Mouse (Mus musculus): ENCODE measurements around the gene Arfip1.

Arfip1 gene

DNA sequence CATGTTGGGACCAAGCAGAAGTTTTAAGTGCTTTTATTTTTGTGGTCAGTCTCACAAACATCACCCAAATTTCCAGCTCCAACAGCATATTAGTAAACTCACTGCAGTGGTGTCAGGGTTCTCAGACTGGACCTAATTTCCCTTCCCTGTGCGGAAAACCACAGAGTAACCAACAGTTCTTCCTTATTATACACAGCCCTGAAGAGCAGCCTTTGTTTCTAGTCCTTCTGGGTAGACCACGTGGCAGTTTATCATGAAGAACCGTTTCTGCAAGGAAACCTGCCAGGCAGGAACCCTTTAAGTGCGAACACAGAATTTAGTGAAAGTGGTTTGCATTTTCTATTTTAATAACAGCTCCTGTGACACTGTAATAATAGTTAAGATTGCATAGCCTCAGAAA, 90.3 kb downstream of the Arfip1 start:
- DNase-seq (ENCODE audit: low read depth, low spot score), result no peak

DNA sequence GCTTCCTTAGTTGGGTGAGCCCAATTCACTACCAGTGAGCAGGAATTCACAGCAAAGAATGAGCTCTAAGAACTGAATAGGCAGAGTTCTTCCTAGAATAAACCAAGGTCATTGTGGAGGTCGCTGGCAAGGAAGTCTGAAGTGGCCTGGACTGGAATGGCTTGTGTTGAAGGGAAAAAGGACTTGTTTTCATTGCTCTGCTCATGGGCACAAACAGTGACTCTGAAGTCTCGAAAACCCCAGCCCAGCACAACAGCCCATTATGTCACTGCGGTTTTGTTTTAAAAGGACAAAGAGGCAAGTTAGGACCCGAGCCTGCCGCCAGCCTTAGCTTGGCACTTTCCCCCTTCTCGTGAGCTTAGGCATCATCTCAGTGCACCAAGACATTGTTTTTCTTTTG, 93.7 kb downstream of the Arfip1 start:
- DNase-seq (ENCODE audit: low read depth, low spot score), result no peak

GRCm38 (mm10) chr3:84484891-84485290, 97.5 kb downstream of the Arfip1 start:
- no peak for DNase-seq (ENCODE audit: low read depth, low spot score)

- DNase-seq (ENCODE audit: low read depth, low spot score), result no peak
These were observed 98.1 kb downstream of the Arfip1 start for GRCm38 (mm10) chr3:84484333-84484732.

- no peak for DNase-seq (ENCODE audit: low read depth, low spot score)
These were observed 100.3 kb downstream of the Arfip1 start for GRCm38 (mm10) chr3:84482121-84482520.

DNA sequence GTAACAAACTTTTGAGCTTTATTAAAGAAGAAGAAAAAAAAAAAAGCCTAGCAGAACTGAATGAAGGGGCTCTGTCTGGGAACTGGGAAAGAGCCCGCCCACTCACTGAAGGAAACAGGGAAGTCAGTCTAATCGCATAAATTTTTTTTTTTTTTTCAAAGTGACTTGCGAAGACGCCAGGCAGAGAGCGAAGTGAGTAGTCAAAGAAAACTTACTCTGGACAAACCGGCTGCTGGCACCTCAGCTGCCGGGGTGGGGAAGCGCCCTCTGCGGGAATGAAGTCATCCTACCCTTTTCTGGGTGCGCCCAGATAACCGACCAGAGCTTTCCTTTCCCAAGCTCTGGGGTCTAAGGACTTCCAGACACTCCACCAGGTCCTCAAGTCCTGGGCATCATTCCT, 101.3 kb downstream of the Arfip1 start:
- no peak for DNase-seq (ENCODE audit: low read depth, low spot score)

GRCm38 (mm10) chr3:84480006-84480897, 102.2 kb downstream of the Arfip1 start, which contains the start of gene Fhdc1:
Gene Fhdc1, minus strand, starts transcription at chr3:84480429.
- DNase-seq (ENCODE audit: low read depth, low spot score), result peak; percentile 65

GRCm38 (mm10) chr3:84479293-84480005, 103.0 kb downstream of the Arfip1 start:
- peak; percentile 35 for DNase-seq (ENCODE audit: low read depth, low spot score)

DNA sequence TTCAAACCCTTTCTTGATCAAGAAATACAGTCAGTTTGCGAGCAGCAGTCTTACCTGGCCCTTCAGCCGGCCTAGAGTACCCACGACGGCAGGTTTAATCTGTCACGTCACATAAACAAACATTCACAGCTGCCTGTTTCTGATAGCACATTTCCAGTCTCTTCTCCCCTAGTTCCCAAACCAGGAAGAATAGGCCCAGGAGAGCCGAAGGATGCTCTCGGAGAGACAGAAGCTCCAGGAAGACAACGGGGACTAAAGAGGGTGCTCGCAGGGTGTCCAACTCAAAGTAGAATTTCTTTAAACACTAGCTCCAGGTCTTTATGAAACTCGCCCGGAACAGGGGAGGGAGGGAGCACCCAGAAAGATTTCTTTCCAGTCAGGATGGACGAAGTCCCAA, 103.5 kb downstream of the Arfip1 start:
- no peak for DNase-seq (ENCODE audit: low read depth, low spot score)

- DNase-seq (ENCODE audit: low read depth, low spot score), result no peak
These were observed 104.2 kb downstream of the Arfip1 start for GRCm38 (mm10) chr3:84478195-84478594.

GRCm38 (mm10) chr3:84477498-84477897, 104.9 kb downstream of the Arfip1 start:
- DNase-seq (ENCODE audit: low read depth, low spot score), result no peak

- no peak for DNase-seq (ENCODE audit: low read depth, low spot score)
These were observed 107.2 kb downstream of the Arfip1 start for GRCm38 (mm10) chr3:84474981-84475775.

DNA sequence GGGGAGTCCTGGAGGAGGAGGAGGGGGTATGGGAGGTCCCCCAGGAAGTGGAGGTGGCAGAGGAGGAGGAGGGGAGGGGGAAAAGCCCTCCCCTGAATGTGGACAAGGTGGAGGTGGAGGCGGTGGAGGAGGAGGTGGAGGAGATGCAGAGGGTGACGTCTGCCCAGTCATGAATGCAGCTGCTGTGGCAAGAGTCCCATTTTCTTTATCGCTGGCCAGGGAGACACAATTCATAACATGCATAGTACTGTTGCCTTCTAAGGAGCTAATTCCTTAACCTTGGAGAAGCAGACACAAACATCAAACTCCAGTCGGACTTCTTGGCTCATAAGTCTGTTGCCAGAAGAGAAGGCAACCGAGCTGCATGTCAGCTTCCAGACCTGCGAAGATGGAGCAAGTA, 108.0 kb downstream of the Arfip1 start:
- DNase-seq (ENCODE audit: low read depth, low spot score), result no peak

- DNase-seq (ENCODE audit: low read depth, low spot score), result no peak
These were observed 109.5 kb downstream of the Arfip1 start for GRCm38 (mm10) chr3:84472955-84473354.

- no peak for DNase-seq (ENCODE audit: low read depth, low spot score)
These were observed 109.9 kb downstream of the Arfip1 start for GRCm38 (mm10) chr3:84472527-84472926.

- no peak for DNase-seq (ENCODE audit: low read depth, low spot score)
These were observed 111.3 kb downstream of the Arfip1 start for GRCm38 (mm10) chr3:84471146-84471545.

DNA sequence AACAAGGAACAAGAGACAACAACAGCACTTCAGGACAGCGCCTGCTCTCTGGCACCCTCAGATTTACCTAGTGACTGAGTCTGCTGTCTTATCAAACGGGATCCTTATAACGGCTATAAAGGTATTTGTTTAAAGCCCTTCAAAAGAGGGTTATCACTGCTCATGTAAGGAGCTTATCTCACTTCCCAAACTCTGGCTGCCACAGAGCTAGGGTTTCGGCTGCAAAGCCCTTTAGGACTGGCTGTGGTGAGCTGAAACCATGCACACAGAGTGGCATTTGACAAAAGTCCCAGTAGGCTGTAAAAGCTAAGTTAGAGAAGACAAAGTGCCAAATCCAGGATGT, 114.3 kb downstream of the Arfip1 start:
- DNase-seq (ENCODE audit: low read depth, low spot score), result no peak

DNA sequence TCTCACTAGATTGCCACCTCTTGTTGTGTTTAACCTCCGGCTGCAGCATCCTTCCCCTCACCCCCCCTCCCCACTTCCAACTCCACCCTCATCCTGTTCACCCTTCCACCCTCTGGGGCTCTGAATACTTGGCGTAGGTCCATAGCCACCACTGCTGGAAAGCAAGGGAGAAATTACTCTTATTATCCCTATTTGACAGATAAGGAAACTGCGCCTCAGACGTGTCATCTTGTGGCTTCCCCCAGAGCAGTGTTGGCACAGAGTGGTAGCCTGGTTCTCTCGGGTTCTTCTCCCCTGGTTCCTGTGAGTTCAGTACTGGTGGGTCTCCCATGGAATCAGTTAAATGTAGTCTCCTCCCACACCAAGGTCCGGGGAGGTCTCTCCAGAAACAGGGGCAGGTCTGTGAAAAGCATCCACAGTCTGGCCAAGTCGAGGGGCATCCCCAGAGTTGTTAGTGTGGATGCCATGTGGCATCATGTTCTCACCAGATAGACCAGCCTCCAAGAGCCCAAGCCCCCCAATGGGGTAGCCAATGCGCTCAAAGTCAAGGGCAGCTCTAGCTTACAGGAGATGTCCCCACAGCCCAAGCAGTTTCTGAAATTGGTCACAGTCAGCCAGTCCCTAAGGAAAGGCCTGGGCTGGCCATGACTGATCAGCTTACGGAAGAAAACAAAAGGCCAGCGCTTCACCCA, 114.9 kb downstream of the Arfip1 start:
- no peak for DNase-seq (ENCODE audit: low read depth, low spot score)

DNA sequence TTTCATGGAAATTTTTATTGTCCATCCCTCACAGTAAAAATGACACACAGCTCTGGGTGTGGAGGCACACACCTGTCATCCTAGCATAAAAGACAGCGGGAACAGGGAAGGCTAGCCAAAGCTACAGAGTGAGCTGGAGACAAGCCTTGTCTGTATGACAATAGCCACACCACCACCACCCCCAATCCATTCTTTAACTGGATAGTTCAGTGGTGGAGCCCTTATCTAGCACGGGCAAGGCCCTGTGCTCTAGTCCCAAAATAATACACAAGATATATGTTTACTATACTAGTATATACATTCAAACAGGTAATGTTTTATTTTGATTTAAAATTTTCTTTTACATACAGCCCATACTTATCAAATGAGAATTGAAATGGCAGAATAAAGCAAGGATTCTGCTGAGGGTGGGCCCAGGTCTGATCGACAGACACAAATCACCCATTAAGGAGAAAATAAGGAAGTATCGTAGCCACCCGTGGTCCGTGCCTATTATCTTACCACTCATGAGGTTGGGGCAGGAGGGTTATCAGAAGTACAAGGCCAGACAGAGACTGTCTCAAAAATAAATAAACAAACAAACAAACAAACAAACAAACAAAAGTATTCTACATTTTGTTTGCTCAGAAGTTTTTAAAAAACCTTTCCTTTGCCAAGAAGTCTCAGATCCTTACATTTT, 116.5 kb downstream of the Arfip1 start:
- DNase-seq (ENCODE audit: low read depth, low spot score), result no peak

DNA sequence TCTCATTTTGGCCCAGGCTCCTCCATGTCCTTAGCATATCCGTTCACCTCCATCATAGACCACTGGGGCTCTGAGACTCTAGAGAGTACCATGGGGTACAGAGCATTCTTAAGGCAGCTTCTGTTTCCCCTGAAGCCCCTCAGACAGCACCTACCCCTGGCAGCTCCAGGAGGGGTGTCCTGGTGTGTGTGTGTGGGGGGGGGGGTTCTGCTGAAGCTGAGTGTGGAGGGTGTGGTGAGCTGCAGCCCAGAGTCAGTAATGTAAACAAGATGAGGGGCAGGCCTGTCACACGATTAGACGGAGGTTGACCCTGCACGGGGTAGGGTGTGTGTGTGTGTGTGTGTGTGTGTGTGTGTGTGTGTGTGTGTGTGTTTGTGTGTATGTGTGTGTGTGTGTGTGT, 120.7 kb downstream of the Arfip1 start:
- no peak for DNase-seq (ENCODE audit: low read depth, low spot score)

- DNase-seq (ENCODE audit: low read depth, low spot score), result peak; percentile 58
These were observed 121.5 kb downstream of the Arfip1 start for GRCm38 (mm10) chr3:84460952-84461351.

Data from CD4-positive helper T cell, adult 2 months (primary cell).